Mouse (Mus musculus) heart, adult 10 weeks (tissue): ENCODE measurements around the gene Rgmb. TPM values are rescaled to one million over a fixed set of nuclear protein-coding genes. Genes with fewer than 3 reads are reported as not detected.

ENCODE experiments used
- polyA plus RNA-seq: library from polyadenylated mRNA; stranded (reverse); fragments of 350-450 nt; fragmentation: Illumina TruSeq; extraction: RNeasy Lipid Tissue Mini Kit (QIAGEN cat#74804); gene quantifications from one replicate; pipeline ENCODE4 v1.2.3, GENCODE M21; 2014; ENCODE audit warnings: low read depth, low replicate concordance

The Rgmb gene
- 10.8 TPM for polyA plus RNA-seq

DNA sequence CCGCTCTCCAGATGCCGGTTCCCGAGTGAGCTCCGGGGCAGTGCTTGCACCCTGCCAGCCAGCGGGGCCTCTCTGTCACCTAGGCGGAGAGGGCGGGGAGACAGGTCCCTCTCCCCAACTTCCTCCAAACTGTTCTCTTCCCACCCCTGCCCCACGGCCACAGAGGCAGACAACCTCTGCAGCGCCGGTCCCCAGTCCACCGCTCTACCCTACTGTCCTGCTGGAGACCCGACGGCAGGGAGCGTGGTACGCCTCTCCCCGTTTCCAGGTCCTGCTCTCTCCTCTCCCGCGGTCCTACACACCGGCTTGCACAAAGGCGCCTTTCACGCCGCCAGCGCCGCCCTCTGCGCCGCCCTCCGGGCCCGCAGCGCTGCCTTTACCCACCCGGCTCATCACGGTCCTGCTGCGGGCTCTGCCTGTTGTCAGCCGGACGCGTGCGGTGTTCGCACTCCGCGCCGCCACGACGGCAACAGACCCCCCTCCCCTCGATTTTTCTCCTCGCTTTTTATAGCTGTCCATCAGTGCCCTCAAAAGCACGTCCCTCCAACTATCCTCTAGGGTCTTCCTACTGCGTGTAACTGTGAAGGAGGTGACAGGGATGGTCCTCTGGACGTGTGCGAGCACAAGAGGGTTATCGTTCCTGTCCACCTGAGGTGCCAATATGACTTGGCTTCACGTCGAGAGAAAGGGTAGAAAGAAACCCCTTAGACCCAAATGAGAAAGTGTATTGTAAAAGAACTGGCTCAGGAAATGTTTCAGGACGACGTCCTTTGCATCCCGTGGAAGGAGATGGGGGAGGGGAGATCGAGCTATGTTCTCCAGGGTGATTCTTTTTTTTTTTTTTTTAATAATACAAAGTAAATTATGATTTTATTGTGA, at the start of gene Rgmb:
Rgmb (minus strand) TSS at position 274 of the 879 bp plus-strand sequence.

Other genes starting within 250 kb of the Rgmb start
- gene Chd1, start 126.1 kb downstream of the Rgmb start, polyA plus RNA-seq, result 8.8 TPM